ENCODE assay signal across 9 mouse cellular contexts in the genomic region with DNA sequence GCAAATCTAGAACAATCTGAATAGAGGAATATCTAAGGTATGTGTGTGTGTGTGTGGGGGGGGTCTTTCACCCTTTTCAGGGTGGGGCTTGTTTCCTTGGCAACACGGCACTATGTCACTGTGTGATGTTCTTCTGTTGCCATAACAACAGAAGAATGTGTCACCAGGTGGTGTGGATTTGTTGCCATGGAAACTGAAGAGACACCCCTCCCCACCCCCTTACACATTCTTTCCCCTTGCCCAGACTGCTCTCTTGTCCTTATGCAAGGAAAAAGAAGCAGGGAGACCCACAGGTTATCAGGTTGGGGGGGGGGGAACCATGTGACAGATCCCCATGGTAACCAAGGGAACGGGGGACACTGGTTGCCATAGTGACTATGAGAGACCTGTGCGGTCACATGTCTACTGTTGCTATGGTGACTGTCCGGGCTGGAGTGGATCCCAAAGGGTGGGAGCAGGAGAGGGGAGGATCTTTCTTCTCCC. TPM values are rescaled to one million over a fixed set of nuclear protein-coding genes. Genes with fewer than 3 reads are reported as not detected.
DNase-seq lines count a peak whose midpoint lies in the region; ATAC-seq and TF ChIP-seq lines count a peak whose summit lies in the region.
"Had no signal": no experiment of that assay in that cellular context is flagged by ENCODE, and none has a peak within 500 bp of the region (broad histone marks: within the 10 kb centered on the region; RNA-seq: fewer than 3 reads in every experiment).

No protein-coding gene starts in this region.

- peaks cover 37% of the 10 kb centered on the region for H3K27me3 ChIP-seq in embryonic facial prominence, embryonic 10.5 days (replicated peaks; ENCODE audit: low read depth, poor library complexity, severe bottlenecking)
- H3K27me3 ChIP-seq in hindbrain, postnatal 0 days (ENCODE audit: insufficient read depth, low read length): no peaks in the 10 kb centered on the region
- no peaks in the 10 kb centered on the region for H3K27me3 ChIP-seq in limb, embryonic 14.5 days (ENCODE audit: control insufficient read depth, insufficient read depth, low read length)
- no peaks in the 10 kb centered on the region for H3K27me3 ChIP-seq in stomach, embryonic 14.5 days (ENCODE audit: control insufficient read depth, insufficient read depth, low read length)
- peaks cover 68% of the 10 kb centered on the region for H3K27me3 ChIP-seq in heart, embryonic 10.5 days (ENCODE audit: insufficient read depth, poor library complexity, severe bottlenecking)
- peaks cover 29% of the 10 kb centered on the region for H3K27me3 ChIP-seq in heart, embryonic 11.5 days (ENCODE audit: control insufficient read depth, insufficient read depth, low read length)

- ATAC-seq in hindbrain, postnatal 0 days: peak; percentile 91
- ATAC-seq in limb, embryonic 14.5 days (ENCODE audit: low FRiP score, low read depth): peak; percentile 55; the same call in 1 of the 2 replicates
- no peak; the same call in 1 of the 2 replicates for ATAC-seq in stomach, embryonic 14.5 days (ENCODE audit: insufficient number of reproducible peaks, insufficient read depth, low FRiP score, low read depth)
- ATAC-seq in heart, embryonic 11.5 days (replicated peaks; ENCODE audit: insufficient number of reproducible peaks, low FRiP score, low TSS enrichment): no peak

- no peak for TF ChIP-seq CTCF in hindbrain, postnatal 0 days (IDR thresholded peaks at IDR 0.05; ENCODE audit: low read depth)

- peaks cover 11% of the 10 kb centered on the region; the same call in 1 of the 2 replicates for H3K36me3 ChIP-seq in embryonic facial prominence, embryonic 10.5 days (replicated peaks)
- no peaks in the 10 kb centered on the region for H3K36me3 ChIP-seq in hindbrain, postnatal 0 days (ENCODE audit: insufficient read depth, low read length)
- peaks cover 20% of the 10 kb centered on the region for H3K36me3 ChIP-seq in limb, embryonic 14.5 days (ENCODE audit: control insufficient read depth, insufficient read depth, low read length)
- H3K36me3 ChIP-seq in stomach, embryonic 14.5 days (ENCODE audit: control insufficient read depth, insufficient read depth, low read length): no peaks in the 10 kb centered on the region
- no peaks in the 10 kb centered on the region for H3K36me3 ChIP-seq in heart, embryonic 10.5 days
- no peaks in the 10 kb centered on the region for H3K36me3 ChIP-seq in heart, embryonic 11.5 days (ENCODE audit: control insufficient read depth, insufficient read depth, low read length)

- H3K27ac ChIP-seq in embryonic facial prominence, embryonic 10.5 days (replicated peaks): peak overlapping the region; percentile 91
- peak overlapping the region; percentile 87 for H3K27ac ChIP-seq in hindbrain, postnatal 0 days
- H3K27ac ChIP-seq in limb, embryonic 14.5 days (replicated peaks; ENCODE audit: low read depth, low read length): peak overlapping the region; percentile 96
- no peak overlapping the region; the same call in 1 of the 2 replicates for H3K27ac ChIP-seq in stomach, embryonic 14.5 days (ENCODE audit: low read length)
- H3K27ac ChIP-seq in heart, embryonic 10.5 days: no peak overlapping the region
- no peak overlapping the region for H3K27ac ChIP-seq in heart, embryonic 11.5 days (ENCODE audit: low read depth, low read length)

- DNase-seq in MN1 (ENCODE audit: low spot score): peak; percentile 68
- peak; percentile 80 for DNase-seq in embryonic facial prominence, embryonic 10.5 days (ENCODE audit: low spot score)
- peak; percentile 96 for DNase-seq in hindbrain, postnatal 0 days (ENCODE audit: low spot score)
- peak; percentile 65 for DNase-seq in limb, embryonic 14.5 days (ENCODE audit: low spot score)
- DNase-seq in heart, embryonic 10.5 days (ENCODE audit: low spot score): no peak
- no peak for DNase-seq in spleen, postnatal 10 days (ENCODE audit: low spot score in 2 of 2)

- H3K4me2 ChIP-seq in hindbrain, postnatal 0 days (ENCODE audit: low read depth, low read length): peak overlapping the region; percentile 43
- H3K4me2 ChIP-seq in limb, embryonic 14.5 days (replicated peaks; ENCODE audit: low read depth, low read length, severe bottlenecking): peak overlapping the region; percentile 64
- 0 out of 2 replicates have a peak overlapping the region, but pooled peaks have one; percentile 14 for H3K4me2 ChIP-seq in stomach, embryonic 14.5 days (replicated peaks; ENCODE audit: low read depth, low read length)
- H3K4me2 ChIP-seq in heart, embryonic 11.5 days: no peak overlapping the region

- peak overlapping the region; percentile 37; the same call in 1 of the 2 replicates for H3K9ac ChIP-seq in hindbrain, postnatal 0 days (replicated peaks; ENCODE audit: low read length)
- no peak overlapping the region for H3K9ac ChIP-seq in limb, embryonic 14.5 days (ENCODE audit: low read depth, low read length, severe bottlenecking)
- no peak overlapping the region for H3K9ac ChIP-seq in stomach, embryonic 14.5 days (replicated peaks; ENCODE audit: low read depth, low read length)
- H3K9ac ChIP-seq in heart, embryonic 11.5 days (ENCODE audit: low read depth, low read length): no peak overlapping the region

- H3K4me1 ChIP-seq in embryonic facial prominence, embryonic 10.5 days: peaks cover 97% of the 10 kb centered on the region
- peaks cover 36% of the 10 kb centered on the region for H3K4me1 ChIP-seq in hindbrain, postnatal 0 days (ENCODE audit: insufficient read depth, low read length)
- peaks cover 56% of the 10 kb centered on the region for H3K4me1 ChIP-seq in limb, embryonic 14.5 days (ENCODE audit: control insufficient read depth, insufficient read depth, low read length)
- peaks cover 39% of the 10 kb centered on the region for H3K4me1 ChIP-seq in stomach, embryonic 14.5 days (ENCODE audit: control insufficient read depth, insufficient read depth, low read length)
- peaks cover 68% of the 10 kb centered on the region for H3K4me1 ChIP-seq in heart, embryonic 10.5 days
- H3K4me1 ChIP-seq in heart, embryonic 11.5 days (ENCODE audit: control insufficient read depth, insufficient read depth, low read length): peaks cover 22% of the 10 kb centered on the region

- no peaks in the 10 kb centered on the region for H3K9me3 ChIP-seq in embryonic facial prominence, embryonic 10.5 days
- no peaks in the 10 kb centered on the region for H3K9me3 ChIP-seq in hindbrain, postnatal 0 days (ENCODE audit: low read length)
- no peaks in the 10 kb centered on the region for H3K9me3 ChIP-seq in limb, embryonic 14.5 days (ENCODE audit: control insufficient read depth, low read length)
- no peaks in the 10 kb centered on the region for H3K9me3 ChIP-seq in stomach, embryonic 14.5 days (ENCODE audit: control insufficient read depth, low read depth, low read length)
- no peaks in the 10 kb centered on the region for H3K9me3 ChIP-seq in heart, embryonic 10.5 days
- H3K9me3 ChIP-seq in heart, embryonic 11.5 days (replicated peaks; ENCODE audit: control insufficient read depth, low read length): no peaks in the 10 kb centered on the region

- no peak for TF ChIP-seq POLR2A in limb, embryonic 14.5 days (IDR thresholded peaks at IDR 0.05; ENCODE audit: borderline replicate concordance, extremely low read depth, insufficient read depth, insufficient read length)

- peak overlapping the region; percentile 82; the same call in 1 of the 2 replicates for H3K4me3 ChIP-seq in embryonic facial prominence, embryonic 10.5 days
- H3K4me3 ChIP-seq in hindbrain, postnatal 0 days (ENCODE audit: low read length): no peak overlapping the region
- 0 out of 2 replicates have a peak overlapping the region, but pooled peaks have one; percentile 96 for H3K4me3 ChIP-seq in limb, embryonic 14.5 days (replicated peaks; ENCODE audit: low read length)
- no peak overlapping the region for H3K4me3 ChIP-seq in stomach, embryonic 14.5 days (ENCODE audit: low read depth, low read length)
- H3K4me3 ChIP-seq in heart, embryonic 10.5 days: no peak overlapping the region; the same call in 1 of the 2 replicates
- H3K4me3 ChIP-seq in heart, embryonic 11.5 days (ENCODE audit: low read depth, low read length): no peak overlapping the region

- 16% methylated on average over 4 of the region's 4 CpGs for WGBS in embryonic facial prominence, embryonic 10.5 days
- WGBS in hindbrain, postnatal 0 days: 7% methylated on average over 4 of the region's 4 CpGs
- WGBS in limb, embryonic 14.5 days: 21% methylated on average over 4 of the region's 4 CpGs
- WGBS in stomach, embryonic 14.5 days: 26% methylated on average over 4 of the region's 4 CpGs
- 31% methylated on average over 4 of the region's 4 CpGs for WGBS in heart, embryonic 10.5 days
- 24% methylated on average over 4 of the region's 4 CpGs for WGBS in heart, embryonic 11.5 days (ENCODE audit: insufficient replicate concordance)

RNA-seq across cellular contexts. Expression of a gene that starts 5.4 kb away (rescaled TPM):
- 6.5 and 13.5 TPM in 2 replicates for polyA plus RNA-seq in embryonic facial prominence, embryonic 10.5 days (2016; fragmentation: Nextera tagmentation; extraction: Ambion mirVana)
- total RNA-seq in hindbrain, postnatal 0 days (2014; rRNA removed): 87.7 and 90.3 TPM in 2 replicates
- 10.0 and 10.4 TPM in 2 replicates for polyA plus RNA-seq in hindbrain, postnatal 0 days (2015; fragmentation: Nextera tagmentation; extraction: Ambion mirVana)
- 449 and 693 TPM in 2 replicates for polyA plus RNA-seq in limb, embryonic 14.5 days (2012; rRNA removed)
- polyA plus RNA-seq in limb, embryonic 14.5 days (2014; fragmentation: Nextera tagmentation; extraction: Ambion mirVana): 49.0 and 59.3 TPM in 2 replicates
- 13.5 and 17.6 TPM in 2 replicates for polyA plus RNA-seq in stomach, embryonic 14.5 days (2014; fragmentation: Nextera tagmentation; extraction: Ambion mirVana)
- 1.5 and 2.4 TPM in 2 replicates for polyA plus RNA-seq in heart, embryonic 10.5 days (2016; fragmentation: Nextera tagmentation; extraction: Ambion mirVana)
- polyA plus RNA-seq in heart, embryonic 11.5 days (2014; fragmentation: Nextera tagmentation; extraction: Ambion mirVana): 2.7 and 4.3 TPM in 2 replicates

RNA-seq across cellular contexts. Expression of a gene that starts 17.4 kb away (rescaled TPM):
- not detected in 2 replicates for polyA plus RNA-seq in embryonic facial prominence, embryonic 10.5 days (2016; fragmentation: Nextera tagmentation; extraction: Ambion mirVana)
- total RNA-seq in hindbrain, postnatal 0 days (2014; rRNA removed): 1.5 and 11.8 TPM in 2 replicates
- polyA plus RNA-seq in hindbrain, postnatal 0 days (2015; fragmentation: Nextera tagmentation; extraction: Ambion mirVana): 1.0 and 1.6 TPM in 2 replicates
- polyA plus RNA-seq in limb, embryonic 14.5 days (2012; rRNA removed): 0.16 and 0.29 TPM in 2 replicates
- polyA plus RNA-seq in limb, embryonic 14.5 days (2014; fragmentation: Nextera tagmentation; extraction: Ambion mirVana): 0.14 and 0.33 TPM in 2 replicates
- 0.13 and 0.48 TPM in 2 replicates for polyA plus RNA-seq in stomach, embryonic 14.5 days (2014; fragmentation: Nextera tagmentation; extraction: Ambion mirVana)
- polyA plus RNA-seq in heart, embryonic 10.5 days (2016; fragmentation: Nextera tagmentation; extraction: Ambion mirVana): not detected in 2 replicates
- polyA plus RNA-seq in heart, embryonic 11.5 days (2014; fragmentation: Nextera tagmentation; extraction: Ambion mirVana): 0.15 TPM in 1 of 2 replicates, not detected in the other
- polyA plus RNA-seq: small intestine, adult 2 months had no signal

RNA-seq across cellular contexts. Expression of a gene that starts 31.2 kb away (rescaled TPM):
- polyA plus RNA-seq in embryonic facial prominence, embryonic 10.5 days (2016; fragmentation: Nextera tagmentation; extraction: Ambion mirVana): 4.5 and 4.7 TPM in 2 replicates
- 2.7 and 6.2 TPM in 2 replicates for total RNA-seq in hindbrain, postnatal 0 days (2014; rRNA removed)
- 3.6 and 3.7 TPM in 2 replicates for polyA plus RNA-seq in hindbrain, postnatal 0 days (2015; fragmentation: Nextera tagmentation; extraction: Ambion mirVana)
- polyA plus RNA-seq in limb, embryonic 14.5 days (2012; rRNA removed): 3.0 and 3.6 TPM in 2 replicates
- polyA plus RNA-seq in limb, embryonic 14.5 days (2014; fragmentation: Nextera tagmentation; extraction: Ambion mirVana): 3.5 and 4.3 TPM in 2 replicates
- polyA plus RNA-seq in stomach, embryonic 14.5 days (2014; fragmentation: Nextera tagmentation; extraction: Ambion mirVana): 7.5 and 11.1 TPM in 2 replicates
- polyA plus RNA-seq in heart, embryonic 10.5 days (2016; fragmentation: Nextera tagmentation; extraction: Ambion mirVana): 7.7 and 14.2 TPM in 2 replicates
- 8.2 and 9.1 TPM in 2 replicates for polyA plus RNA-seq in heart, embryonic 11.5 days (2014; fragmentation: Nextera tagmentation; extraction: Ambion mirVana)

RNA-seq across cellular contexts. Expression of a gene that starts 52.9 kb away (rescaled TPM):
- 2.7 and 3.6 TPM in 2 replicates for polyA plus RNA-seq in embryonic facial prominence, embryonic 10.5 days (2016; fragmentation: Nextera tagmentation; extraction: Ambion mirVana)
- 2.3 and 4.8 TPM in 2 replicates for total RNA-seq in hindbrain, postnatal 0 days (2014; rRNA removed)
- polyA plus RNA-seq in hindbrain, postnatal 0 days (2015; fragmentation: Nextera tagmentation; extraction: Ambion mirVana): 1.1 and 1.5 TPM in 2 replicates
- 2.5 and 2.6 TPM in 2 replicates for polyA plus RNA-seq in limb, embryonic 14.5 days (2012; rRNA removed)
- polyA plus RNA-seq in limb, embryonic 14.5 days (2014; fragmentation: Nextera tagmentation; extraction: Ambion mirVana): 1.2 and 1.5 TPM in 2 replicates
- polyA plus RNA-seq in stomach, embryonic 14.5 days (2014; fragmentation: Nextera tagmentation; extraction: Ambion mirVana): 1.6 and 2.1 TPM in 2 replicates
- 9.3 and 12.5 TPM in 2 replicates for polyA plus RNA-seq in heart, embryonic 10.5 days (2016; fragmentation: Nextera tagmentation; extraction: Ambion mirVana)
- polyA plus RNA-seq in heart, embryonic 11.5 days (2014; fragmentation: Nextera tagmentation; extraction: Ambion mirVana): 9.1 and 9.9 TPM in 2 replicates

Comparison
In these comparisons a context has a peak if more than half of its experiments do, and no peak if none do; other contexts are left out.
1. DNase-seq: peak in MN1 (single experiment), embryonic facial prominence, embryonic 10.5 days (single experiment), hindbrain, postnatal 0 days (single experiment) and limb, embryonic 14.5 days (single experiment); none in heart, embryonic 10.5 days (single experiment) and spleen, postnatal 10 days (0 of 2).
2. H3K27ac ChIP-seq: peak in embryonic facial prominence, embryonic 10.5 days (single experiment), hindbrain, postnatal 0 days (single experiment) and limb, embryonic 14.5 days (single experiment); none in stomach, embryonic 14.5 days (single experiment), heart, embryonic 10.5 days (single experiment) and heart, embryonic 11.5 days (single experiment).
3. H3K4me3 ChIP-seq: peak in embryonic facial prominence, embryonic 10.5 days (single experiment) and limb, embryonic 14.5 days (single experiment); none in hindbrain, postnatal 0 days (single experiment), stomach, embryonic 14.5 days (single experiment), heart, embryonic 10.5 days (single experiment) and heart, embryonic 11.5 days (single experiment).
4. ATAC-seq: peak in hindbrain, postnatal 0 days (single experiment) and limb, embryonic 14.5 days (single experiment); none in stomach, embryonic 14.5 days (single experiment) and heart, embryonic 11.5 days (single experiment).